Mouse (Mus musculus) MEL (cell line): ENCODE measurements around the gene Tmub1. TPM values are rescaled to one million over a fixed set of nuclear protein-coding genes. Genes with fewer than 3 reads are reported as not detected.
A peak's percentile ranks its signal among the peaks of the same experiment; 100 is the strongest.
"Not testable (repeated sequence)": the region's sequence is repeated elsewhere in the genome, so short reads cannot be mapped to it uniquely, and the experiment has no call there.

Source experiments
- DNase-seq: peaks from one replicate; pipeline ENCODE4 v3.0.0; 2011; ENCODE audit warnings: low read depth, low spot score
- H3K27ac ChIP-seq: 2 replicates; pipeline ENCODE4 v1.5.1; 2012; ENCODE audit warnings: low read depth, mild to moderate bottlenecking, control low read depth, low read length, moderate library complexity; ENCODE audit not compliant: control insufficient read depth
- H3K27me3 ChIP-seq, 2 experiments: fragments of 150-350 bp in 1 of 2; sonication (generic) in 1 of 2; 2 replicates each; pipeline ENCODE4 v1.6.1; 2012; ENCODE audit warnings: low read length in 2 of 2, mild to moderate bottlenecking in 2 of 2, improper control_type of control experiment in 1 of 2, moderate library complexity in 1 of 2; ENCODE audit not compliant: insufficient read depth in 2 of 2, control insufficient read depth in 1 of 2
- H3K36me3 ChIP-seq, 2 experiments: 2 replicates each; pipeline ENCODE4 v1.6.1; 2012 to 2014; ENCODE audit warnings: low read length in 2 of 2, improper control_type of control experiment in 1 of 2, inconsistent platforms in 1 of 2, mild to moderate bottlenecking in 1 of 2; ENCODE audit not compliant: insufficient read depth in 2 of 2, control insufficient read depth in 1 of 2
- H3K4me1 ChIP-seq, 2 experiments: fragments of 150-350 bp in 1 of 2; sonication (generic) in 1 of 2; 2 replicates each; pipeline ENCODE4 v1.6.1; 2012; ENCODE audit warnings: low read length in 2 of 2, improper control_type of control experiment in 1 of 2, mild to moderate bottlenecking in 1 of 2; ENCODE audit not compliant: insufficient read depth in 2 of 2, control insufficient read depth in 1 of 2
- H3K4me3 ChIP-seq, 2 experiments: fragments of 150-350 bp in 1 of 2; sonication (generic) in 1 of 2; 2 replicates each; pipeline ENCODE4 v1.5.1; 2012; ENCODE audit warnings: low read depth in 2 of 2, low read length in 2 of 2, mild to moderate bottlenecking in 2 of 2, moderate library complexity in 2 of 2, control low read depth in 1 of 2, improper control_type of control experiment in 1 of 2; ENCODE audit not compliant: control insufficient read depth in 1 of 2, insufficient read depth in 1 of 2
- H3K79me2 ChIP-seq: 2 replicates; pipeline ENCODE4 v1.6.1; 2012; ENCODE audit warnings: mild to moderate bottlenecking, low read length, moderate library complexity; ENCODE audit not compliant: control insufficient read depth, poor library complexity, insufficient read depth
- H3K9ac ChIP-seq: 2 replicates; pipeline ENCODE4 v1.6.1; 2012; ENCODE audit warnings: low read depth, mild to moderate bottlenecking, control low read depth, low read length, moderate library complexity; ENCODE audit not compliant: control insufficient read depth, poor library complexity, severe bottlenecking
- H3K9me3 ChIP-seq: fragments of 150-350 bp; sonication (generic); replicated peaks from 2 replicates; pipeline ENCODE4 v1.6.1; 2012; ENCODE audit warnings: mild to moderate bottlenecking, low read length, improper control_type of control experiment, moderate library complexity; ENCODE audit not compliant: insufficient read depth
- CHD2 ChIP-seq: IDR thresholded peaks from 2 replicates; pipeline ENCODE4 v1.6.1; 2011; ENCODE audit warnings: low read length, improper control_type of control experiment
- CTCF ChIP-seq, 3 experiments: IDR thresholded peaks in 2 of 3; conservative IDR thresholded peaks in 1 of 3; 2 replicates each; pipeline ENCODE4 v1.5.1; 2011 to 2012; ENCODE audit warnings: low read length in 3 of 3, low read depth in 2 of 3, mild to moderate bottlenecking in 2 of 3, improper control_type of control experiment in 1 of 3, inconsistent platforms in 1 of 3, mixed read lengths in 1 of 3, moderate library complexity in 1 of 3; ENCODE audit not compliant: control insufficient read depth in 1 of 3, insufficient read depth in 1 of 3, poor library complexity in 1 of 3, severe bottlenecking in 1 of 3
- KAT2A ChIP-seq: conservative IDR thresholded peaks from 2 replicates; pipeline ENCODE4 v1.6.1; 2012; ENCODE audit warnings: low read depth, low read length, improper control_type of control experiment, inconsistent platforms
- MEF2A ChIP-seq: IDR thresholded peaks from 2 replicates; pipeline ENCODE4 v1.6.1; 2014; ENCODE audit warnings: low read depth, mild to moderate bottlenecking, inconsistent platforms, low read length, improper control_type of control experiment; ENCODE audit not compliant: poor library complexity, insufficient replicate concordance, severe bottlenecking; ENCODE audit errors: extremely low read depth
- POLR2AphosphoS5 ChIP-seq: IDR thresholded peaks from 2 replicates; pipeline ENCODE4 v1.6.1; 2012; ENCODE audit warnings: low read depth, borderline replicate concordance, mild to moderate bottlenecking, inconsistent platforms, low read length, moderate library complexity, mixed read lengths
- TBP ChIP-seq: IDR thresholded peaks from 2 replicates; pipeline ENCODE4 v1.8.0; 2011; ENCODE audit warnings: low read depth, low read length, improper control_type of control experiment
- TCF12 ChIP-seq: IDR thresholded peaks from 2 replicates; pipeline ENCODE4 v1.6.1; 2014; ENCODE audit warnings: low read depth, mild to moderate bottlenecking, inconsistent platforms, low read length, improper control_type of control experiment, moderate library complexity
- ZC3H11A ChIP-seq: IDR thresholded peaks from 2 replicates; pipeline ENCODE4 v1.6.1; 2012; ENCODE audit warnings: low read depth, mild to moderate bottlenecking, inconsistent platforms, low read length, improper control_type of control experiment
- ZKSCAN1 ChIP-seq: IDR thresholded peaks from 2 replicates; pipeline ENCODE4 v1.6.1; 2012; ENCODE audit warnings: low read depth, mild to moderate bottlenecking, inconsistent platforms, low read length, improper control_type of control experiment, moderate library complexity
- ZMIZ1 ChIP-seq: IDR thresholded peaks from 2 replicates; pipeline ENCODE4 v1.6.1; 2012; ENCODE audit warnings: low read depth, mild to moderate bottlenecking, inconsistent platforms, low read length, improper control_type of control experiment, moderate library complexity
- ZNF384 ChIP-seq: IDR thresholded peaks from 2 replicates; pipeline ENCODE4 v1.6.1; 2012; ENCODE audit warnings: low read depth, mild to moderate bottlenecking, inconsistent platforms, low read length, improper control_type of control experiment
- polyA plus RNA-seq, 2 experiments: library from polyadenylated mRNA; stranded (reverse) in 1 of 2; unstranded in 1 of 2; fragments of >175 nt in 1 of 2; fragments of >200 nt in 1 of 2; gene quantifications; 2 replicates each; pipeline versions ENCODE4 v1.2.1 to v1.2.4; 2012; ENCODE audit warnings: low replicate concordance in 2 of 2, low read depth in 1 of 2; ENCODE audit not compliant: insufficient read length in 2 of 2, insufficient read depth in 1 of 2, missing spikeins in 1 of 2
- total RNA-seq: library from RNA; depleted of rRNA; stranded (reverse); fragments of 300-350 nt; gene quantifications from 2 replicates; pipeline ENCODE4 v1.2.3, GENCODE M21; 2012; rRNA removed

Tmub1 gene
- total and polyA plus RNA-seq, 3 experiments, result 17.8 to 36.0 TPM; not detected in 1

DNA sequence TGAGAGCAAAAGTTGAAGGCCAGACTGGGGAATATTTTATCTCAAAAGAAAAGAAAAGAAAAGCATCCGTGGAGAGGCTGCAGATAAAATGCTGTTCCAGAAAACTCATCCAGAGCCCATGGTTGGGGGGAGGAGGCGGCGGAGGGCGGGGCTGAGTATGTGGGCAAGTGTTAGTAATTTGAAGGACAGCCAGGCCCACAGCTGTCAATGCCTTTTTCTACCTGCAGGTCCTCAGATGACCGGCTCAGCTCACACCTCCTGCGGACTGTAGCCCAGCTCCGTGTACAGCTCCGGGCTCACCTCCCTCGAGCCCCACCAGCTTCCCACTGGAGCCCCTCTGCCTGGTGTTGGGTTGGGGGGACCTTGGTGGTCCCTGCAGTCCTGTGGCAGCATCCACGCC is 48.0 kb downstream of the Tmub1 start:
- peaks cover 12 to 18% of the 10 kb centered on the region in 2 experiments for H3K4me1 ChIP-seq
- H3K4me3 ChIP-seq, result no peak overlapping the region
- H3K36me3 ChIP-seq, result peaks cover 2 to 18% of the 10 kb centered on the region in 2 experiments; a peak in 3 of 4 replicates
- H3K27ac ChIP-seq, result no peak overlapping the region
- H3K9ac ChIP-seq, result no peak overlapping the region
- no peaks in the 10 kb centered on the region for H3K9me3 ChIP-seq
- TF ChIP-seq KAT2A (no peak), TCF12 (no peak), MEF2A (no peak), ZMIZ1 (no peak), ZC3H11A (no peak), POLR2AphosphoS5 (no peak), CHD2 (no peak), ZKSCAN1 (no peak), CTCF (IDR thresholded peaks at IDR 0.05 in 2 of 3, conservative IDR thresholded peaks at IDR 0.05 in 1 of 3; ENCODE audit: control insufficient read depth in 1 of 3, insufficient read depth in 1 of 3, low read depth in 2 of 3, low read length in 3 of 3, poor library complexity in 1 of 3, severe bottlenecking in 1 of 3) (no peak)
- H3K79me2 ChIP-seq, result peaks cover 2% of the 10 kb centered on the region
- DNase-seq, result no peak
- H3K27me3 ChIP-seq, result no peaks in the 10 kb centered on the region

DNA sequence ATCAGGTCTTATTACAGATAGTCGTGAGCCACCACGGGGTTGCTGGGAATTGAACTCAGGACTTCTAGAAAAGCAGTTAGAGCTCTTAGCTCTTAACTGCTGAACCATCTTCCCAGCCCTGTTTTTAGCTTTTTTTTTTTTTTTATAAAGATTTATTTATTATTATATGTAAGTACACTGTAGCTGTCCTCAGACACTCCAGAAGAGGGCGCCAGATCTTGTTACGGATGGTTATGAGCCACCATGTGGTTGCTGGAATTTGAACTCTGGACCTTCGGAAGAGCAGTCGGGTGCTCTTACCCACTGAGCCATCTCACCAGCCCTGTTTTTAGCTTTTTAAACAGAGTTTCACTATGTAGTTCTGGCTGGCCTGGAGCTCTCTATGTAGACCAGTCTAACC is 51.4 kb downstream of the Tmub1 start:
- H3K9me3 ChIP-seq, result not testable (repeated sequence)
- TF ChIP-seq ZNF384 (peak; percentile 72), TBP (peak; percentile 26; the same call in 1 of the 2 replicates), CTCF (IDR thresholded peaks at IDR 0.05 in 2 of 3, conservative IDR thresholded peaks at IDR 0.05 in 1 of 3; ENCODE audit: control insufficient read depth in 1 of 3, insufficient read depth in 1 of 3, low read depth in 2 of 3, low read length in 3 of 3, poor library complexity in 1 of 3, severe bottlenecking in 1 of 3) (peak in 2 of 3 experiments; percentile 18 to 22; a peak in 2 of 6 replicates)
- TF ChIP-seq, all 39 proteins: peak for 3; not testable (repeated sequence) for 36
- peaks cover 10 to 14% of the 10 kb centered on the region in 2 experiments for H3K4me1 ChIP-seq
- not testable (repeated sequence) for H3K9ac ChIP-seq, H3K4me3 ChIP-seq, DNase-seq, H3K27me3 ChIP-seq, H3K79me2 ChIP-seq, H3K27ac ChIP-seq
- peaks cover 2 to 15% of the 10 kb centered on the region in 2 experiments; a peak in 3 of 4 replicates for H3K36me3 ChIP-seq

Other genes with a start within 250 kb of the Tmub1 start
- gene Kcnh2, start 96.2 kb downstream of the Tmub1 start, total RNA-seq, result 1.8 and 2.0 TPM in 2 replicates
- gene Kcnh2, start 96.2 kb downstream of the Tmub1 start, polyA plus RNA-seq, result 1 to 10 TPM in 1 of 2 experiments, not detected in 1; 6.8 TPM
- gene Nos3, start 83.0 kb downstream of the Tmub1 start, total RNA-seq, result 2.0 and 3.9 TPM in 2 replicates
- 1 to 10 TPM in 1 of 2 experiments, not detected in 1; 6.2 TPM for gene Nos3, start 83.0 kb downstream of the Tmub1 start, polyA plus RNA-seq
- gene Atg9b, start 55.7 kb downstream of the Tmub1 start, total RNA-seq, result 30.2 and 41.2 TPM in 2 replicates
- 10 to 100 TPM in 1 of 2 experiments, not detected in 1; 41.5 TPM for gene Atg9b, start 55.7 kb downstream of the Tmub1 start, polyA plus RNA-seq
- 72.4 and 76.9 TPM in 2 replicates for gene Abcb8, start 54.2 kb downstream of the Tmub1 start, total RNA-seq
- gene Abcb8, start 54.2 kb downstream of the Tmub1 start, polyA plus RNA-seq, result 100 to 1,000 TPM in 1 of 2 experiments, not detected in 1; 124 TPM
- 0.04 TPM in 1 of 2 replicates, not detected in the other for gene Asic3, start 34.5 kb downstream of the Tmub1 start, total RNA-seq
- under 1 TPM in 1 of 2 experiments, not detected in 1; 0.35 TPM for gene Asic3, start 34.5 kb downstream of the Tmub1 start, polyA plus RNA-seq
- gene Cdk5, start 24.3 kb downstream of the Tmub1 start, total RNA-seq, result 18.2 and 24.8 TPM in 2 replicates
- 10 to 100 TPM in 1 of 2 experiments, not detected in 1; 82.6 TPM for gene Cdk5, start 24.3 kb downstream of the Tmub1 start, polyA plus RNA-seq
- gene Slc4a2, start 24.0 kb downstream of the Tmub1 start, total RNA-seq, result 20.1 and 20.9 TPM in 2 replicates
- gene Slc4a2, start 24.0 kb downstream of the Tmub1 start, polyA plus RNA-seq, result 10 to 100 TPM in 1 of 2 experiments, not detected in 1; 56.3 TPM
- 87.6 and 111 TPM in 2 replicates for gene Fastk, start 2.6 kb downstream of the Tmub1 start, total RNA-seq
- gene Fastk, start 2.6 kb downstream of the Tmub1 start, polyA plus RNA-seq, result 100 to 1,000 TPM; 228 to 273 TPM
- gene Agap3, start 4.3 kb upstream of the Tmub1 start, total RNA-seq, result 104 and 116 TPM in 2 replicates
- 100 to 1,000 TPM; 138 to 203 TPM for gene Agap3, start 4.3 kb upstream of the Tmub1 start, polyA plus RNA-seq
- 0.08 and 0.36 TPM in 2 replicates for gene Gbx1, start 79.3 kb upstream of the Tmub1 start, total RNA-seq
- under 1 TPM in 1 of 2 experiments, not detected in 1; 0.49 TPM for gene Gbx1, start 79.3 kb upstream of the Tmub1 start, polyA plus RNA-seq
- gene Asb10, start 93.1 kb upstream of the Tmub1 start, total RNA-seq, result 0.12 and 0.13 TPM in 2 replicates
- under 1 TPM in 1 of 2 experiments, not detected in 1; 0.32 TPM for gene Asb10, start 93.1 kb upstream of the Tmub1 start, polyA plus RNA-seq
- gene 4931409K22Rik, start 109.0 kb upstream of the Tmub1 start, total RNA-seq, result not detected in 2 replicates
- gene 4931409K22Rik, start 109.0 kb upstream of the Tmub1 start, polyA plus RNA-seq, result not detected
- 228 and 257 TPM in 2 replicates for gene Abcf2, start 129.6 kb upstream of the Tmub1 start, total RNA-seq
- gene Abcf2, start 129.6 kb upstream of the Tmub1 start, polyA plus RNA-seq, result 100 to 1,000 TPM in 1 of 2 experiments, not detected in 1; 244 TPM
- 37.1 and 37.9 TPM in 2 replicates for gene Chpf2, start 138.9 kb upstream of the Tmub1 start, total RNA-seq
- gene Chpf2, start 138.9 kb upstream of the Tmub1 start, polyA plus RNA-seq, result 10 to 100 TPM in 1 of 2 experiments, not detected in 1; 39.7 TPM
- 2.1 and 2.7 TPM in 2 replicates for gene Smarcd3, start 176.6 kb upstream of the Tmub1 start, total RNA-seq
- 10 to 100 TPM in 1 of 2 experiments, not detected in 1; 16.5 TPM for gene Smarcd3, start 176.6 kb upstream of the Tmub1 start, polyA plus RNA-seq
- gene Nub1, start 237.7 kb upstream of the Tmub1 start, total RNA-seq, result 38.3 and 45.0 TPM in 2 replicates
- 10 to 100 TPM in 1 of 2 experiments, not detected in 1; 59.6 TPM for gene Nub1, start 237.7 kb upstream of the Tmub1 start, polyA plus RNA-seq